Mouse (Mus musculus) hindbrain, embryonic 16.5 days (tissue): Measurements from ENCODE around the gene Mrps27. TPM values are rescaled to one million over a fixed set of nuclear protein-coding genes. Genes with fewer than 3 reads are reported as not detected.

Experiments used
- ATAC-seq: fragments of 200-750 bp; cut with Nextera tagmentation; 2 replicates; pipeline ENCODE4 v1.8.0; 2017; ENCODE audit warnings: moderate TSS enrichment, moderate library complexity
- H3K27ac ChIP-seq: fragments of 300-500 bp; sonication (generic); 2 replicates; pipeline ENCODE4 v1.5.1; 2014; ENCODE audit warnings: low read depth, mild to moderate bottlenecking, control low read depth, low read length, moderate library complexity
- H3K27me3 ChIP-seq: fragments of 300-500 bp; sonication (generic); replicated peaks from 2 replicates; pipeline ENCODE4 v1.6.1; 2014; ENCODE audit warnings: low read length; ENCODE audit not compliant: control insufficient read depth, insufficient read depth
- H3K36me3 ChIP-seq: fragments of 300-500 bp; sonication (generic); 2 replicates; pipeline ENCODE4 v1.6.1; 2014; ENCODE audit warnings: mild to moderate bottlenecking, low read length, moderate library complexity, mixed read lengths; ENCODE audit not compliant: control insufficient read depth, insufficient read depth
- H3K4me1 ChIP-seq: fragments of 300-500 bp; sonication (generic); 2 replicates; pipeline ENCODE4 v1.6.1; 2014; ENCODE audit warnings: low read depth, low read length; ENCODE audit not compliant: control insufficient read depth, insufficient read depth
- H3K4me2 ChIP-seq: fragments of 300-500 bp; sonication (generic); 2 replicates; pipeline ENCODE4 v1.6.1; 2014; ENCODE audit warnings: mild to moderate bottlenecking, low read length, control low read depth, moderate library complexity
- H3K4me3 ChIP-seq: fragments of 300-500 bp; sonication (generic); 2 replicates; pipeline ENCODE4 v1.5.1; 2014; ENCODE audit warnings: mild to moderate bottlenecking, low read length, control low read depth, moderate library complexity
- H3K9ac ChIP-seq: fragments of 300-500 bp; sonication (generic); 2 replicates; pipeline ENCODE4 v1.6.1; 2014; ENCODE audit warnings: low read depth, mild to moderate bottlenecking, control low read depth, low read length, moderate library complexity
- H3K9me3 ChIP-seq: fragments of 300-500 bp; sonication (generic); 2 replicates; pipeline ENCODE4 v1.6.1; 2014; ENCODE audit warnings: mild to moderate bottlenecking, low read length, moderate library complexity; ENCODE audit not compliant: control insufficient read depth
- WGBS: fragments of 180-500 bp; shearing (Covaris S2); extraction: QIAGEN DNeasy Blood & Tissue Kit; methylation state at CpG from one replicate; pipeline ENCODE4 v1.1.7; 2014; 5-methylcytosine and 5-hydroxymethylcytosine counted together
- polyA plus RNA-seq: library from polyadenylated mRNA; unstranded; fragments of >200 nt; fragmentation: Nextera tagmentation; extraction: Ambion mirVana; gene quantifications from 2 replicates; pipeline ENCODE4 v1.2.1, GENCODE M21; 2015

Gene Mrps27
- 46.8 and 47.6 TPM in 2 replicates for polyA plus RNA-seq

GRCm38 (mm10) chr13:99344599-99345575 lies at the start of gene Mrps27, which contains the start of gene Ptcd2:
Gene Mrps27, plus strand, starts transcription at chr13:99344786.
Gene Ptcd2, minus strand, starts transcription at chr13:99344705.
- Histone ChIP-seq H3K4me2 (peak within 1 kb of the TSS; percentile 81), H3K27me3 (no peaks in the 10 kb centered on the region), H3K9me3 (no peaks in the 10 kb centered on the region), H3K9ac (peak within 1 kb of the TSS; percentile 93), H3K4me1 (peaks cover 12% of the 10 kb centered on the region), H3K36me3 (peaks cover 11% of the 10 kb centered on the region), H3K27ac (peak within 1 kb of the TSS; percentile 92), H3K4me3 (peak within 1 kb of the TSS; percentile 91)
- ATAC-seq = peak; percentile 99
- WGBS = 4% methylated on average over 39 of the region's 39 CpGs

- H3K4me3 ChIP-seq = no peak overlapping the region
- no peaks in the 10 kb centered on the region for H3K36me3 ChIP-seq
- H3K27ac ChIP-seq = no peak overlapping the region
- ATAC-seq = no peak
- no peaks in the 10 kb centered on the region for H3K27me3 ChIP-seq
- no peak overlapping the region for H3K9ac ChIP-seq
- H3K9me3 ChIP-seq = no peaks in the 10 kb centered on the region
- no peak overlapping the region for H3K4me2 ChIP-seq
- H3K4me1 ChIP-seq = no peaks in the 10 kb centered on the region
- 75% methylated on average over 5 of the region's 5 CpGs for WGBS
Observed at GRCm38 (mm10) chr13:99299921-99300320, 44.7 kb upstream of the Mrps27 start.

GRCm38 (mm10) chr13:99303846-99304245 lies 40.7 kb upstream of the Mrps27 start:
- no peaks in the 10 kb centered on the region for H3K9me3 ChIP-seq
- no peaks in the 10 kb centered on the region for H3K27me3 ChIP-seq
- H3K9ac ChIP-seq = no peak overlapping the region
- no peak overlapping the region for H3K4me2 ChIP-seq
- no peak overlapping the region for H3K27ac ChIP-seq
- H3K36me3 ChIP-seq = no peaks in the 10 kb centered on the region
- H3K4me1 ChIP-seq = no peaks in the 10 kb centered on the region
- no peak overlapping the region for H3K4me3 ChIP-seq
- ATAC-seq = no peak
- WGBS = 59% methylated on average over 5 of the region's 5 CpGs

GRCm38 (mm10) chr13:99304365-99304764 lies 40.2 kb upstream of the Mrps27 start:
- no peak overlapping the region for H3K9ac ChIP-seq
- WGBS = 82% methylated on average over 11 of the region's 11 CpGs
- no peak for ATAC-seq

DNA sequence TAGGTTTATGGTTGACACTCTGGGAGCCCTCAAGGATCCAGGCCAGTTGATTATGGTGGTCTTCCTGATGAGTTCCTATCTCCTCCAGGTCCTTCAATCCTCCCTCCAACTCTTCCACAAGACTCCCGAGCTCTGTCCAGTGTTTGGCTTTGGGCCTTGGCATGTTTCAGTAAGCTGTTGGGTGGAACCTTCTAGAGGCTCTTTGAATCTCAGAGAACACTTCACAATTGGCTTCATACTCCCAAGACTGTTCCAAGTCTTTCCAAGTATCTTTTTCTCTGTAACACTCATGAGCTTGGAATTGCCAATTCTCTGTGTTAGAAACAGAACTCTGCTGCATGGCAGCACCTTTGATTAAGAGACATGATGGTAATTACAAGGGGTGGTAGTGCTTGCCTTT lies 39.4 kb upstream of the Mrps27 start:
- Histone ChIP-seq H3K9me3 (no peaks in the 10 kb centered on the region), H3K27me3 (no peaks in the 10 kb centered on the region), H3K36me3 (no peaks in the 10 kb centered on the region), H3K4me3 (no peak overlapping the region), H3K4me1 (no peaks in the 10 kb centered on the region), H3K4me2 (no peak overlapping the region), H3K27ac (no peak overlapping the region), H3K9ac (no peak overlapping the region)
- ATAC-seq = no peak
- 100% methylated on average over 1 of the region's 1 CpGs for WGBS

More at GRCm38 (mm10) chr13:99304365-99304764, 40.2 kb upstream of the Mrps27 start:
- Histone ChIP-seq H3K4me1 (no peaks in the 10 kb centered on the region), H3K36me3 (no peaks in the 10 kb centered on the region), H3K27ac (no peak overlapping the region), H3K4me3 (no peak overlapping the region), H3K27me3 (no peaks in the 10 kb centered on the region), H3K4me2 (no peak overlapping the region), H3K9me3 (no peaks in the 10 kb centered on the region)

DNA sequence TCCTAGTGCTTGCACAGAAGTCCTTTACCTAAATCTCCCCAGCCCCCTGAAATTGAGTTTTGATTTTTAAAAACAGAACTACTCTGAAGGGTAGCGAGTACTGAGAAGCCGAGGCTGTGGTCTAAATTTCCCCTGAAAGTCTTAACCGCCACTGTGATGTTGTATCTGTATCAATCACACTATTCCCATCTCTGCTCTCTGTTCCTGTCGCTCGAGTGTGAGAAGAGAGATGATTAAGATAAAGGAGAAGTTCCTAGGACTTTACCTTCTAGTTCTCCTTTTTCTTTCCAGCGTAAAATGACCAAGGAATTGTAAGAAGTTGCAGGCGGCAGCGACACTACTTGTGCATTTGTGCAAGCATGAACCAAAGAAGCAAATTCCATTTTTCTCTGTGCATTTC lies 38.4 kb upstream of the Mrps27 start:
- Histone ChIP-seq H3K4me3 (no peak overlapping the region), H3K4me2 (no peak overlapping the region), H3K27me3 (no peaks in the 10 kb centered on the region), H3K9ac (no peak overlapping the region), H3K36me3 (no peaks in the 10 kb centered on the region), H3K27ac (no peak overlapping the region), H3K4me1 (no peaks in the 10 kb centered on the region), H3K9me3 (no peaks in the 10 kb centered on the region)
- ATAC-seq = no peak
- WGBS = 87% methylated on average over 8 of the region's 8 CpGs

DNA sequence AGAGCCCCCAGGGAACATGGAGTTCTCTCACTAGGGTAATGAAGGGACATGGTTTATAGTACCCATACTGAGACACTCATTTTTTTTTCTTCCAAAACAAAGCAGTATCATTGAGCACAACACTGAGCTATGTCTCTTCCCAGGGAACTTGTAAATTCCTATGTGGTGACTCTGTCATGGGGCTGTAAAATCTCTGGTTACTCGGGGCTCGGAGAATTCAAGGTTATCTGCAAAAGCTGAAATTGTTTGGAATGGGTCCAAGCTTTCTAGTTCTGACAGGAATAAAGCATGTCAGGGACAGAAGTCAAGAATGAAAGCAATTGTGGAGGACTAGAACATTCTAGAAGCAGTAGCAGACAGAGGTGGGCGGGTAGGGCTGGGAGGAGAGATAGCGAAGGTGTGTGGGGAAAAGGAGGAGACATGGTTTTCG lies 36.6 kb upstream of the Mrps27 start:
- H3K27me3 ChIP-seq = no peaks in the 10 kb centered on the region
- no peaks in the 10 kb centered on the region for H3K9me3 ChIP-seq
- H3K4me3 ChIP-seq = no peak overlapping the region
- no peaks in the 10 kb centered on the region for H3K4me1 ChIP-seq
- no peaks in the 10 kb centered on the region for H3K36me3 ChIP-seq
- H3K4me2 ChIP-seq = no peak overlapping the region
- no peak for ATAC-seq
- H3K9ac ChIP-seq = no peak overlapping the region
- 83% methylated on average over 5 of the region's 5 CpGs for WGBS
- H3K27ac ChIP-seq = no peak overlapping the region

GRCm38 (mm10) chr13:99308393-99308792 lies 36.2 kb upstream of the Mrps27 start:
- no peak overlapping the region for H3K4me2 ChIP-seq
- H3K27ac ChIP-seq = no peak overlapping the region
- H3K9me3 ChIP-seq = no peaks in the 10 kb centered on the region
- H3K4me3 ChIP-seq = no peak overlapping the region
- 87% methylated on average over 8 of the region's 8 CpGs for WGBS
- no peak for ATAC-seq
- H3K27me3 ChIP-seq = no peaks in the 10 kb centered on the region
- H3K9ac ChIP-seq = no peak overlapping the region
- no peaks in the 10 kb centered on the region for H3K4me1 ChIP-seq
- no peaks in the 10 kb centered on the region for H3K36me3 ChIP-seq

GRCm38 (mm10) chr13:99314098-99314497 lies 30.5 kb upstream of the Mrps27 start:
- ATAC-seq = no peak
- Histone ChIP-seq H3K27ac (no peak overlapping the region), H3K9ac (no peak overlapping the region), H3K36me3 (no peaks in the 10 kb centered on the region), H3K9me3 (no peaks in the 10 kb centered on the region), H3K27me3 (no peaks in the 10 kb centered on the region), H3K4me3 (no peak overlapping the region), H3K4me1 (no peaks in the 10 kb centered on the region), H3K4me2 (no peak overlapping the region)
- 83% methylated on average over 5 of the region's 5 CpGs for WGBS
